Mouse (Mus musculus): ENCODE measurements at regions not wholly inside any gene's neighbourhood (a gene's known extent, or its start where the extent isn't known, plus 50 kb on each side); places are given as distances from the start of the nearest gene placed in this dataset.
A peak's percentile ranks its signal among the peaks of the same experiment; 100 is the strongest.

DNA sequence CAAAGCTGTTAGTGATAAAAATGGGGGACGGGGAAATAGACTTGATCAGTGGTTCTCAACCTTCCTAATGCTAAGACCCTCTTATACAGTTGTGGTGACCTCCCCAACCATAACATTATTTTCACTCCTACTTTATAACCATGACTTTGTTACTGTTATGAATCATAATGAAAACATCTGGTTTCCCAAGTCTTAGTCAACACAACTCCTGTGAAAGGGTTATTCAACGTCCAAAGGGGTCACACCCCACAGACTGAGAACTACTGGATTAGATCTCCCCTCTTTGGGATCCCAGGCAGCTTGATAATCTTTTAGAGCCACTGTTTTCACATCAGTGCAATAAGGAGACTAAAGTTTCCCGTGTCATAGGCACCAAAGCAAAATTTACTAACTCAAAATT is 141.1 kb upstream of the Fndc3a start:
- no peak for DNase-seq

DNA sequence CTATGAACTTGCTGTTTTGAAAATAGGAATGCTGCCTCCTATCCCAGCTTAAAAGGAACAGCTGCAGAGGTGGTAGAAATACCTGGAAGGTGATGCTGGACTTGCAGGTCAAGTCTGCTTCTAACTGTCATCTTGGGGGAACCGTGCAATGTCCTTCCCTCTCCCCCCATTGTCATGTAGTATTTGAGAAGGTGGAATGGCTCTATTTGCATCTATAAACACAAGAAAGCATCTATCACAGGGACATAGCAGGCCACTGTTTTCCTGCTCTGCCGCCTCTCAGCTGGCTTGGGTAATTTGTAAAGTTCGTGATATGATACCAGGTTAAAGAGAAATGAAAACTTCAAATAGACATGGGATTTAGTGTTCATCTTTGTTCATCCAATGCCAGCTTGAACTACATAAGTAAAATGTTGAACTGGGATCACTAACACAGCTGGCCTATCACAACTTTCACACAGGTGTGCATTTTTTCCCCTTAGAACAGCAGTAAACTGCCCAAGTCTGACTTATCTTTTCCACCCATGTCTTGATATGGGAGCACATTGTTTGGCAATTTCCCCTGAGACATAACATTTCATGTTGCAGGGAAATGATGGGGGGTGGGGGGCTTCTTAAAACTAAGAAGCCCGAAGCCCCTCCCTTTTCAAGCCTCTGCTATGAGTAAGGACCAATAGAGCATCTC is 138.6 kb upstream of the Fndc3a start:
- DNase-seq = no peak

DNA sequence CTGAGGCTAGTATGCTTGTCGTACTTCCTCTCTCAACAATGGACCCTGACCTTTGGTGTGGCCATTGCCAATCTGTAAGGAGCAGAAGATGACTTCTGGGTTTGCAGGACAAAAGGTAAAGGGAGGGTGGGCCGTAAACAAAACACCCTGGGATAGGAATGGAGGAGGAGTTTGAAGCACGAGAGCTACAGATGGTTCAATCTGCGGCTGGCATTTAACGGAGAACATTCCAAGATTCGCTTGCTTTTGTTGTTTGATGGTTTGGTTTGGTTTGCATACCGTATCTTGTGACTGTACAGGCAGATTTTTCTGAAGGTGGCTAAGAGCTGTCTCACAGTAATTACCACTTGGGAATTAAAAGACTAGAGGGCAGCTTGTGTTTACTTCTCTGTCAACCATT is 137.7 kb upstream of the Fndc3a start:
- DNase-seq = no peak

DNA sequence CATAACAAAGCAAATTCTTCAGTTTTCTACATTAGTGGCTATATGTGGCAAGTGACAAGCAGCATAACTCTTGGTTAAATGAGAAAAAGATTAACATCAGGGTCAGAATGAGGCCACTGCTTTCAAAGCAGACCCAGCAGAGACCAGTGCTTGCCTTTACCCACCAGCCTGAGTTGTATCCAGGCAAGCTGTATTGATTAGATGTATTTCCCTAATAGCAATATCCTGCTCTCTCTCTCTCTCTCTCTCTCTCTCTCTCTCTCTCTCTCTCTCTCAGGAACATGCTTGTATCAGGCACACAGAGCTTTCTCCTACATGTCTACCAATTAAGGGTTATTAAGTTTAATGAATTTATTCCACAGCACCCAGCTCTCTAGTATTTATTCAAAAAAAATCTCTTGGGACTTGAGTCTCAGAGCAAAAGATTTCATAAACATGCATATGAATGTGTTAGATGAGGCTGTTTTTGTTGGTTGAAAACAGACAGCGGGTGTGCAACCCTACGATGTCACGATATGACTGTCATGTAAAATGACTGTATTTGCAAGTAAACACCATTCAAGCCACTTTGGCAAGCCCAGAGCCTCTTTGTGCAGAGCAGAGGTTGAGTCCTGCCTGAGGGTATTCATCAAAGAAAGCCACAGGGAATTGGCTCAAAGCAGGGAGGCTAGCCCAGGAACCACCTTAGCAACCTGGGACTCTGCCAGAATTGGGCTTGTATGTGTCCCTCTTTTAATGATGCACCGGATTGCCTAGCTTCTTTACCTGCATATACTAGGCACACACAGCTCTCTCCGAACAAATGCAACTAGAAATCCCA is 136.0 kb upstream of the Fndc3a start:
- no peak for DNase-seq

DNA sequence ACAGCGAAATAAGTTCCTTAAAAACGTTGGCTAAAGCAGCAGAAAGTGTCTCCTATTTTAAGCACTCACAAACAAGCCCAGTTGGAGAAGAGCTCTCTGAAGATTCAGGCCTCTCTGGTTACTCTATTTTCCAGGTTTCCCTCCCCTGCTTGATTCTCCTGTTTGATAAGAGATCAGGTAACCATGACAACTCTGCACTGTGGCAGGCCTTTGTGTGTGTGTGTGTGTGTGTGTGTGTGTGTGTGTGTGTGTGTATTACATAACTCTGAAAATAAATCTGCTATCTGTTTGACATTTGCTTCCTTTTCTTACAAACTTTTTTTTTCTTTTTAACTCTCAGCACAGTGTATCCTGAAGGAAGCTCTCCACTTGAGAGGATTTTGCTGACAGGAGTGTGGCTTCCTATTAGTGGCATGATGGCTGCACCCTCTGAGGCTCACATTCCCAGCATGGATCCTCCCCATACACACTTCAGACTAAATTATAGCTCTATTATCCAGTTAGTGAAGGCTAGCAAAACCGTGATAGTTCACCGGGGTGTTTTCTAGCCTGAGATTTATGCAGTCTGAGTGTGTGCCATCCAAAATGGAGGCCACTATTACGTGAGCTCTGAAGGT is 135.1 kb upstream of the Fndc3a start:
- no peak for DNase-seq

DNA sequence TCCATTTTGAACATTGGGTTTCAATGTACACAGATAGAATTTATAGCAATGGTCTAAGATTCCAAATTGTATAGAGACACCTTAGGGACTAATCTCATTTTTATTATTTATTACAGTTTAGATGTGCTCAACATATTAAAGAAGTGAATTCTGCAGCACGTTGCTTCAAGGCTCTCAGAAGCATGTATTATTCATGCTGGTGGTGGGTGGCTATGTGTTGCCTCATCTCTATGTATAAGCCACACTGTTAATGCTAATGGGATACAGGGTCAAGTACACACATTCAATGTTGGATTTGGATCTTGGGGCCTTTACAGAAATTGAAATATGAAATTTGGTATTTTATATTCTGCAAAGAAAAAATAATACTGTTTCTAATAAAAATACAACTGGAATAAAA is 131.9 kb upstream of the Fndc3a start:
- DNase-seq = no peak

DNA sequence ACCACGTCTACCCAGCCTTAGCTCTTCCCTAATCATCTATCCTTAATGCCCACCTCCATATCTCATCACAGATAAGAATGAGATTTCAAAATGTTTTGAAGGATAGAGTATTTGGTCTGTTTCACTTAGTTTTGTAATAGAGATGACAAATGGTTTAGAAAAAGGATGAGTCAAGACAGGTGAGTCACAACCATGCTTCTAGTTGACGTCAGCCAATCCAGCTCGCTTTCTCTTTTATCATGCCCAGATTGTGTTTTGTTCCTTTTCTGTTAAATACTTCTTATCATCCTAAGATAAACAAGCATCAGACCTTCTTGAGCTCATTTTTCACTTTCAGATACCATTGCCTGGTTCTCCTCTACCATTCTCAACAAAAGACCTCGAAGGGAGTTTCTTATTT is 125.4 kb upstream of the Fndc3a start:
- no peak for DNase-seq

DNA sequence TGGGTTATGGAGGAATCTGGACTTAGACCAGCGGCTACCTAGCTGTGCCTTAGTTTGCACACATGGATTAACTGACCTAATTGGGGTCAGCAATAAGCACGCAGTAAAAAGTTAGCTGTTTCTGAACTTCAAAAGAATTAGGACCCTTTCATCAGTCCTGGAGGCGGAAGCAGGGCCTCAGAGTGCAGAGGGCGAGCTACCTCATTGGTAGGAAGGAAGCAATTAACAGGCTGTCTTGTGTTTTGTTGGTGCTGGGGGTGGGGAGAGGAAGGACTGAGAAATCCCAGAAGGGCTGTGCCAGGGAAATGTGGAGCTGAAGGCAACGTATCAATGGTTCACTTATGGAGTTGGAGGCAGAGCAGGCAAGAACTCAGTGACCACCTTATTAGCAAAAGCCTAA is 119.5 kb upstream of the Fndc3a start:
- DNase-seq = peak; percentile 32

DNA sequence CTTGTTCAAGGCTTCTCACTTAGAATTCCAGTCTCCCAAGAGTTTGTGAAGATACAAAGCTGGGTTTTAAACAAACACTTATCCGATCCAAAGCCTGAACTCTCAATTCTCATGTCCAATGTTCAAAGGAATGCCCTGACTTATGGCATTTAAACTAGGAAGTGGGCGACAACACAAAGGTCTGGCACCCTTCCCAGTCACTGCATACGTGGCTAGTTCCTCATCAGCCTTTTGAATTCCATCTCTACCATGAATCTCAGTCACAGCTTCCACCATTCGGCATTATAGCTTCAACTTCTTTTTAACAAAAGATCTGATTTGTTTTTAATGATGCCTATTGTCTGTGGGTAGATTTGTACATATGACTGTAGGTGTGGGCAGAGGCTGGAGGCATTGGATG is 115.7 kb upstream of the Fndc3a start:
- no peak for DNase-seq

DNA sequence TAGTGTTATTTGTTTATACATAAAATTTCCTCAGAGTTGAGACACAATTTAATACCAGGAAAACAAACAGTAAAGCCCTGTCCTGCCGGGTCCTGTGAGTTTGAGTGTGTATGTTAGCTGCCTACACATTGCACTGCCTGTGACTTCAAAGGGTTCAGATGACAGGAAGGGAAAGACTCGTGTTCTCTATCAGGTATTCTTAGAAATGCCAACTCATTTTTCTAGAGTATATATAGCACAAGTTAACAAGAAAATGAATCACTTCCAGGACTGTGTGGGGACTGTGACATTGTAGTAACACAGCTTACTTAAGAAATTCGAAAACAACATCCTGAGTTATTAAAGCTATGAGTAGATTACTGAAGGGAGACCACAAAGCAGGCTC is 112.4 kb upstream of the Fndc3a start:
- DNase-seq = no peak

DNA sequence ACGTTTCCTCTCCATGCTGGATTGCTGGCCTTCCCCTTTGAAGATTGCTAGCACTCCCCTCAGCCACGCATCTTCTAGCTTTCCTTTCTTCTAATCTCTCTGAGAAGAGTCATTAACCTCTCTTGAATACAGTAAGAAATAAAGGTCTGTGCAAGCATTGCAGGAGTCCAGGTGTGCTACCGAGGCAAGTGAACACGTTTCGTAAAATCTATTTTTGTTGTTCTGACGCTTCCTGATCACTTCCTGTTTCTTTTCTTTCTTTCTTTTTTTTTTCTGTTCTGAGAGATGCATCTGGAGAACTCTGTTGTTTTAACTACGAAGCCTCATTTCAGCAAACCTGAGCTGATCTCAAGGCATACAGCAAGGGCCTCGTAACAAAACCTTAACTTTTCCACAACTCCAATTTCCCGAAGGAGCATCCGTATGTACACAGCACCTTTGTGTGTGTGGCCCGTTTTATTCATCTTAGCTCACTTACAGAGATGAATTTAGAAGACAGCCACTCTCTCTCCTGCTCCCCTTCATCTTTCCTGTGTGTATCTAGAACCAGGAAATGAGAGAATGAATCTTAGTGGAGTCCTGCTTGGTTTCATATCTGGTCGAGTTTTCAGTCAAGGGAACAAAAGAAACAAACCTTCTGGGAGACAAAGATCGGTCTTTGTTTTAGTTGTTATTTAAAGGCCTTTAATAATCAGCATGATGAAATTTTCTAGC is 111.9 kb upstream of the Fndc3a start:
- DNase-seq = no peak

DNA sequence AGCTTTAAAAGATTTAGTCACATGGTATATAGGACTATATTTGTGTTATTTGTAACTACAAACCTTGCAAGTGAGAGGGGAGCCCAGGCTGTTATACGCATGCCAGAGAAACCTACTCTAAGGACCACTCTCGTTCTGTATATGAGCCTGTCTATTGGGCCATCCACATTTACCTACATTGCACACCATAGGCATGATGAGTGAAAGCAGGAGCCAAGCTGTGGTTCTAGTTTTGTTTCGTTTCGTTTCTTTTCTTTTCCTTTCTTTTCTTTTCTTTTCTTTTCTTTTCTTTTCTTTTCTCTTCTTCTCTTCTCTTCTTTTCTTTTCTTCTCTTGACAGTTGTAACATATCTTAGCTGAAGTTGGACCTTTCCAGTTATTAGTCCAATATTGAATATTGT is 109.2 kb upstream of the Fndc3a start:
- no peak for DNase-seq

DNA sequence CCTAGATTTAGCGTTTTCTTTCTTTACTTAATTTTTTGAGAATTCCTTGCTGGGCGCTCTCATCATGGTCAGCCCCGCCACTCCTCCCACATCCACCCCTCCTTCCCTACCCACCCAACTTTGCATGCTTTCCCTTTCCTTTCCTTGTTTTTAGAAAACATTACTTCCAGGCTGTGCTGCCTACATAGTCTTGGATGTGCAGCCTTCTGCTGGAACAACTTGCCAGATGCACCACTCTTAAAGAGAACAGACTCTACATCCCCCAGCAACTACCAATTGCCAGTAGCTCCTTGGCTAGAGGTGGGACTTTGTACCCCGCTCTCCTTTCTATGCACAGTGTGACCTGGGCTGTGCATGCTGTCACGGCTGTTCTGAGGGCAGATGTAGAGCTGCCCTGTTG is 108.0 kb upstream of the Fndc3a start:
- no peak for DNase-seq

DNA sequence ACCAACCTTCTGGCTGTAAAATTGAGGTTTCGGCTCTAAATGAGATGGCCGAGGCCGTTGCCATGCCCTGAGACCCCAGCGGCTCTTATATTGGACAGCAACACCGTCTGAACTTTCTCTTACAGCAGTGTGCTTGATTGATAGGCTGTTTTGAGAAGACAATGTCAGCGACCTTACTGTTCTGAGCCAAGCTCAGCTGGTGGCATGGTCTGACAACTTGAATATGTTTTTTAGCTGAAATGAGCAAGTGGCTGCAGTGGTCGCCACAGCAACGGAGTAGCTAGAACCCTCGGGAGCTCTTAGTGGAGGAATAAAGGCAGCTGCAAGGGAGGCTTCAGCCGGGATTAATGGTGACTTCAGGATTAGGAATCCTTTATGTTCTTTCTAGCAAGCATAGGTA is 107.0 kb upstream of the Fndc3a start:
- DNase-seq = peak; percentile 67

DNA sequence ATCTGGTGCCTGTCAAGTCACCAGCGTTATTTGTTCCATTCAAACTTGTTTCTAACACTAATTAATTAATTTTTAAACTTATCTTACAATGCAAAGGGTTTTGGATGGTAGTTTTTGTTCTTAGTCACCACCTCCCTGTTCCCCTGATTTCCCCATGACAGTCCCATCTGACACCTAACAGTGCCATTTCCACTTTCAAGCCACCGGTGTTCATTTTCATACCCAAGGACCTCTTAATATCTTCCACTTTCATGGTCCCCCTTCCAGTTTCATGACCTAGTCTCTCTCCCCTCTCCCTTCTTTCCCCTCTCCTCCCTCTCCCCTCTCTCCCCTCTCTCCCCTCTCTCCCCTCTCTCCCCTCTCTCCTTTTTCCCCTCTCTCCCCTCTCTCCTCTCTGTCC is 99.3 kb upstream of the Fndc3a start:
- DNase-seq = no peak

DNA sequence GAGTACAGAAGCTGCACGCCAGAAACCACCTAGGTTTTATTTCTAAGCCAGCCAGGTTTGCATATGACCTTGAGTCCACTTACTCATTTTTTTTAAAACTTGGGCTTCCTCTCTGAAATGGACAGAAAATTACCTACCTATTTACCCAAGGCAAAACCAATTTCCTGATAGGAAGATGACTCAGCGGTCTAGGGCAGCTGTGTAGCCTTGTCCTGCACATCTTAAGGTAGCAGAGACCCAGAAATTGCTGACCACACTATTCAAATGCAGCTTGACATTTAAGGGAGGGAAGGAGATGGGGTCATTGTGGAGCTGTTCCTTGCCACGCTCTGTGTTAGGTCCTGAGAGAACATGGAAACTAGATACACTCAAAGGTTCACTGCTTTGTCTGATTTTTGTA is 98.1 kb upstream of the Fndc3a start:
- DNase-seq = no peak

DNA sequence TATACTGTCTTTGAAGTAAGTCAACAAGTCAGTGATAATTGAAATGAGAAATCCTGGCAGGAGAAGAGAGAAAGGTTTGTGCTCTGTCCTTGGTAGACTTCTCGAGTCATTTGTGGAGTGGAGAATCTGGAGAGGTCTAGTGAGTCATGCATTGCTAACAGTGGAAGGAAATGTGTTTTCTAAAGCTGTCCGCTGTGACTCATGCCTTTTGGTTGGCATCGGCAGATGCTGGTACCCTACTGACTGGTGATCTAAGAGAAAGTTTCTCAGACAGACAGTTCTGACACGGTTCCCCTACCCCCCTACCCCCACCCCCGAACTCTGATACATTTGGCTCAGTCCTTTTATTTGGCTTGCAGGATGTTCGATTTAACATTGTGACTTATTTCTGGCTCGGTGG is 97.5 kb upstream of the Fndc3a start:
- DNase-seq = no peak

DNA sequence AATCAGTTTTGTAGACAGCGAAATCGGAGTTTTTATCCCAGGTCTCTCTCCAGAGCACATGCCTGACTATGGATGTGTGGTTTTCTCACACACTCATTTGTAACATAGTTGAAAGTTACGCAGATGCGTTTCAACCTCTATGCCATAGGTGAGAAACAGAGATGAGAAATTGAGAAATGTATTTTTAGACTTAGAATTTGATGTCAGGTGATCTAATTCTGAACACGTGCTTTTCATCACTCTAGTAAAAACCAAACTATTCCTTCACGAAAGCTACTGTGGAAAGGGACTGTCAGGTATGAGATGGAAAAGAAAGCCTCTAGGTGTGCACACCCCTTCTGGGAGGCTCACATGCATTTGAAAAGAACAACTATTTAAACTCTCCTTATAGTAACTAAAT is 96.8 kb upstream of the Fndc3a start:
- no peak for DNase-seq

DNA sequence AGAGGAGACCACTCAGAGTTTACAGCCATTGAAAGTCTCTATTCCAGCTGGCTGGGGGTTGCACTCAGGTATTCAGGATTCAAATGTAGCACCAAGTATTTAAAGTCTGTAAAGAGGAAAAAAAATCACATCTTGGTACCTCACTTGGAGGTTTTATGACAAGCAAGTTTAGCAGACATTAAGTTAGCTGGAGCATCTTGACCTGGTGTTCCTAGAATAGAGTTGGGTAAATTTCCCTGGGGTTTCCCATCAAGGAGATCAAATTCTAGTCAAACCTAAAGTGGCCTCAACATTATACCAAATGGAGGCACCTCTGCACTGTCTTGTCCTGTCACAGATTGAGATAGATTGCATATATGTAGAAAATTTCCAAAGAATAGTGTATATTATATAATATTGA is 93.8 kb upstream of the Fndc3a start:
- DNase-seq = no peak

DNA sequence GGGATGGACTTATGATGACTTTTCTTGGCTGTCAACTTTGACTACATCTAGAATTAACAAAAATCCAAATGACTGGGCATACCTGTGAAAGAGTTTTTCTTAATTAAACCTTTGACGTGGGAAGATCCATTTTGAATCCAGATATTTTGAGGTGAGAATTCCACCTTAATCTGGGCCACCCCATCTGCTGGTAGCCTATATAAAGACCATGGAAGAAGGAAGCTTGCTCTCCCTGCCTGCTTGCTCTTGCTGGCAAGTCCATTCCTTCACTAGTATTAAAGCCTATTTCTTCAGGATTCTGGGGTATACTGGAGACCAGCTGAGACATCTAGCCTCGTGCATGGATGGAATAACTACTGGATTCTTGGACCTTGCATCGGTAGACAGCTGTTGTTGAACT is 80.9 kb upstream of the Fndc3a start:
- no peak for DNase-seq

DNA sequence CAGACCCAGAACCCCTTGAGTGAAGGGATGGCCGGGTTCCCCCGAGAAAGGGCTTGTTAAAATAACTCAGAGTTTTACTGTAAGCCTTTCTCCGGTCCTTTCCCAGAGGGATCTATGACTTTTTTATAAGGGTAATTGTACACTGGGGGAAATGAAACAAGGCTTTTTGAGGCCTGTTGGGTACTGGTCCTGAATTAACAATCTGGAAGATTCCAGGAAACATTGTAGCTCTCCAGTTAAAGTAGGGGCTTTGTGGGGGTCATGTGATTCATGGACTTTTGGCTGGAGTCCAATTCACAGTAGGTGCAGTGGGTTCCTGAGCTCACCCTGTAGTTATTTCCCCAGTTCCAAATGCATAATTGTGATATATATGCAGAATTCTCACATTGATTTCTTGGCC is 77.1 kb upstream of the Fndc3a start:
- DNase-seq = no peak

DNA sequence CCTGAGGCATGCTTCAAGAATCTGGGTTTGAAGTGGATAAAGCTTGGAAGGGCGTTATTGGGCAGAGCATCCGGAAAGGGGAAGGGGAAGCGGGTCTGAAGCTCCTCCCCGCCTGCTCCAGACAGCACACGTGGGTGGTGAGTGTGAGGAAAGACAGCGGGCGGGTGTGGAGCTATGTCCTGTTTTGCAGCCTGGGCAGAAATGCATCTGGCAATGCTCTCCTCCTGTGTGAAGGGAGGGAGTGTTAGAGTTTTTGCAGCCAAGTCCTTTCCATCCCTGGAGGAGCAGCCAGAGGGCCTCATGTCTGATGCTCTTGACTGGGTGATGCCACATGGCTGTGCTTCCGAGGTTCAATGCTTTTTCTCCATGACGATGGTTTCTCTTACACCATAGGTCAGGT is 73.4 kb upstream of the Fndc3a start:
- DNase-seq = no peak

DNA sequence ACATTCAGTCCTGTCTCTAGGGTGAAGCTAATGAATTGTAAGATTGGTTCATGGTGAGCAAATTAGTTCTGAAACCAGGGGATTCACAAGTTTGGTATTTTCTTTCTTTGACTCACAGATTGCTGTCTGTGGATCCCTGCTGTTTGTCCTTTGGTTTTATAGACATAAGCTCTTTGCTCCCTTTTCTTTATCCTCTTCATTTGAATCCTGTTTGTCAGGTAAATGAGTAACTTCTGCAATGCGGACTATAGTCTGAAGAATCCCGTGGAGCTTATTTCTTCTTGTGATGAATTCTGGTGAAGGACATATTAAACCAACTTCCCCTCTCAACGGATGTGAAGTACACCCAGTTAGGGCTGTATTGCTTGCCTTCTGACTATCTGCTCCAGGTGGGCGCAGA is 69.6 kb upstream of the Fndc3a start:
- DNase-seq = no peak

DNA sequence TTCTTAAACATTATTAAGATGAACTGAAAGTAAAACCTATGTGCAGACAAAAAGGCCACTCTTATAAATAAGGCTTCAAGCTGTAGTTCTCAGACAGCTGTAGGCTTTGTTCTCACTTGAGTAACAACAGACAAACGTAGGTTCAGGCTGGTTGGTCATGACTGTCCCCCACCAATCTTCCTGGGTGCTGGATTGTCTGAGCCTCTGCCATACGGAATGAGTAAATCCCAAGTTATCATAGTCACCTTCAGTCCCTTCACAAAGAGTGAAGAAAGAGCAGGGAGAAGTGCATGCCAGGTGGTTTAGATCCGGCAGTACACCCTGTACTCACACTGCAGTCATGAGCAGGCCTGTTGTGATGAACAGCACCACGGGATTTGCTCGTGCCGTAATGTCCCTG is 69.0 kb upstream of the Fndc3a start:
- no peak for DNase-seq

Data from retina, postnatal 1 day (tissue).